8 mouse cellular contexts compared by ENCODE assay signal in genomic region chr12:85598611-85599477, GRCm38 (mm10). TPM values are rescaled to one million over a fixed set of nuclear protein-coding genes. Genes with fewer than 3 reads are reported as not detected.
DNase-seq lines count a peak whose midpoint lies in the region; ATAC-seq and TF ChIP-seq lines count a peak whose summit lies in the region.

Gene Jdp2, plus strand, starts transcription at chr12:85599027.

- no peak within 1 kb of the TSS for H3K27ac ChIP-seq in forebrain, embryonic 11.5 days (ENCODE audit: low read depth, low read length)
- H3K27ac ChIP-seq in heart, embryonic 15.5 days, result peak within 1 kb of the TSS; percentile 93
- peak within 1 kb of the TSS; percentile 67 for H3K27ac ChIP-seq in liver, embryonic 15.5 days (replicated peaks)
- H3K27ac ChIP-seq in neural tube, embryonic 11.5 days (ENCODE audit: low read depth, low read length), result peak within 1 kb of the TSS; percentile 87
- H3K27ac ChIP-seq in stomach, embryonic 15.5 days, result peak within 1 kb of the TSS; percentile 90

- H3K36me3 ChIP-seq in C2C12 (ENCODE audit: control insufficient read depth, insufficient read depth), result peaks cover 8% of the 10 kb centered on the region
- H3K36me3 ChIP-seq in forebrain, embryonic 11.5 days (ENCODE audit: control insufficient read depth, insufficient read depth, low read length), result no peaks in the 10 kb centered on the region
- H3K36me3 ChIP-seq in heart, embryonic 15.5 days, result no peaks in the 10 kb centered on the region
- no peaks in the 10 kb centered on the region for H3K36me3 ChIP-seq in liver, embryonic 15.5 days (replicated peaks)
- H3K36me3 ChIP-seq in neural tube, embryonic 11.5 days (ENCODE audit: control insufficient read depth, insufficient read depth, low read length), result no peaks in the 10 kb centered on the region
- H3K36me3 ChIP-seq in stomach, embryonic 15.5 days, result no peaks in the 10 kb centered on the region

- H3K79me3 ChIP-seq in C2C12 (ENCODE audit: low read depth), result peaks cover 26% of the 10 kb centered on the region

- H3K4me1 ChIP-seq in forebrain, embryonic 11.5 days (replicated peaks; ENCODE audit: control insufficient read depth, insufficient read depth, low read length), result peaks cover 3% of the 10 kb centered on the region; the same call in 1 of the 2 replicates
- peaks cover 48% of the 10 kb centered on the region for H3K4me1 ChIP-seq in heart, embryonic 15.5 days (replicated peaks)
- peaks cover 20% of the 10 kb centered on the region for H3K4me1 ChIP-seq in liver, embryonic 15.5 days (replicated peaks)
- H3K4me1 ChIP-seq in neural tube, embryonic 11.5 days (ENCODE audit: control insufficient read depth, insufficient read depth, low read length), result peaks cover 11% of the 10 kb centered on the region; the same call in 1 of the 2 replicates
- H3K4me1 ChIP-seq in stomach, embryonic 15.5 days, result peaks cover 36% of the 10 kb centered on the region

- peak; percentile 19; the same call in 1 of the 2 replicates for TF ChIP-seq POLR2A in brain, embryonic 14.5 days (IDR thresholded peaks at IDR 0.05; ENCODE audit: borderline replicate concordance, extremely low read depth, insufficient read depth, insufficient read length, poor library complexity, severe bottlenecking)

- peak within 1 kb of the TSS; percentile 95 for H3K4me2 ChIP-seq in forebrain, embryonic 11.5 days (ENCODE audit: low read depth, low read length, severe bottlenecking)
- H3K4me2 ChIP-seq in heart, embryonic 15.5 days, result peak within 1 kb of the TSS; percentile 93
- H3K4me2 ChIP-seq in liver, embryonic 15.5 days, result peak within 1 kb of the TSS; percentile 72
- peak within 1 kb of the TSS; percentile 84 for H3K4me2 ChIP-seq in neural tube, embryonic 11.5 days (ENCODE audit: low read depth)
- H3K4me2 ChIP-seq in stomach, embryonic 15.5 days, result peak within 1 kb of the TSS; percentile 96

- no peaks in the 10 kb centered on the region for H3K9me3 ChIP-seq in forebrain, embryonic 11.5 days (ENCODE audit: control insufficient read depth, low read length)
- H3K9me3 ChIP-seq in heart, embryonic 15.5 days (replicated peaks), result no peaks in the 10 kb centered on the region
- no peaks in the 10 kb centered on the region for H3K9me3 ChIP-seq in liver, embryonic 15.5 days (replicated peaks)
- H3K9me3 ChIP-seq in neural tube, embryonic 11.5 days (ENCODE audit: control insufficient read depth, low read length), result no peaks in the 10 kb centered on the region
- H3K9me3 ChIP-seq in stomach, embryonic 15.5 days, result no peaks in the 10 kb centered on the region

- H3ac ChIP-seq in C2C12 (ENCODE audit: control insufficient read depth, insufficient read length, low read depth), result peak within 1 kb of the TSS; percentile 85

- under 1% methylated on average over 85 of the region's 90 CpGs for WGBS in forebrain, embryonic 11.5 days
- under 1% methylated on average over 90 of the region's 90 CpGs for WGBS in heart, embryonic 15.5 days
- WGBS in liver, embryonic 15.5 days (ENCODE audit: insufficient replicate concordance), result under 1% methylated on average over 83 of the region's 90 CpGs
- under 1% methylated on average over 79 of the region's 90 CpGs for WGBS in neural tube, embryonic 11.5 days
- WGBS in stomach, embryonic 15.5 days, result under 1% methylated on average over 79 of the region's 90 CpGs

- H3K79me2 ChIP-seq in C2C12 (ENCODE audit: control insufficient read depth, insufficient read depth), result peaks cover 45% of the 10 kb centered on the region

- no peak for TF ChIP-seq CTCF in C2C12 (IDR thresholded peaks at IDR 0.05; ENCODE audit: control insufficient read depth, insufficient read depth, insufficient read length)
- no peak for TF ChIP-seq CTCF in brain, embryonic 14.5 days (IDR thresholded peaks at IDR 0.05; ENCODE audit: borderline replicate concordance, extremely low read depth, insufficient read depth, insufficient read length)

- peak; percentile 86 for DNase-seq in brain, embryonic 14.5 days (ENCODE audit: low read depth)
- DNase-seq in forebrain, embryonic 11.5 days (ENCODE audit: low spot score), result peak; percentile 83
- DNase-seq in kidney, postnatal 14 days, result peak; percentile 95
- DNase-seq in neural tube, embryonic 11.5 days (ENCODE audit: low spot score), result peak; percentile 77

- no peaks in the 10 kb centered on the region for H3K27me3 ChIP-seq in C2C12 (ENCODE audit: control insufficient read depth, insufficient read depth, insufficient read length)
- H3K27me3 ChIP-seq in forebrain, embryonic 11.5 days (ENCODE audit: control insufficient read depth, insufficient read depth, low read length), result peaks cover 5% of the 10 kb centered on the region; the same call in 1 of the 2 replicates
- no peaks in the 10 kb centered on the region for H3K27me3 ChIP-seq in heart, embryonic 15.5 days
- peaks cover 82% of the 10 kb centered on the region for H3K27me3 ChIP-seq in liver, embryonic 15.5 days
- H3K27me3 ChIP-seq in neural tube, embryonic 11.5 days (ENCODE audit: control insufficient read depth, insufficient read depth, low read length), result no peaks in the 10 kb centered on the region
- no peaks in the 10 kb centered on the region for H3K27me3 ChIP-seq in stomach, embryonic 15.5 days (replicated peaks)

- ATAC-seq in forebrain, embryonic 11.5 days (replicated peaks; ENCODE audit: low FRiP score), result peak; percentile 86
- ATAC-seq in heart, embryonic 15.5 days (replicated peaks; ENCODE audit: insufficient number of reproducible peaks, insufficient read depth, low FRiP score, low read depth), result peak; percentile 94
- ATAC-seq in liver, embryonic 15.5 days (ENCODE audit: insufficient read depth), result peak; percentile 69
- peak; percentile 90 for ATAC-seq in neural tube, embryonic 11.5 days (ENCODE audit: insufficient read depth, low FRiP score, low TSS enrichment)
- ATAC-seq in stomach, embryonic 15.5 days (ENCODE audit: insufficient read depth, low FRiP score, low read depth), result peak; percentile 87

- H3K4me3 ChIP-seq in C2C12 (ENCODE audit: insufficient read depth, poor library complexity, severe bottlenecking), result peak within 1 kb of the TSS; percentile 82
- peak within 1 kb of the TSS; percentile 72 for H3K4me3 ChIP-seq in forebrain, embryonic 11.5 days (ENCODE audit: low read depth, low read length)
- peak within 1 kb of the TSS; percentile 92 for H3K4me3 ChIP-seq in heart, embryonic 15.5 days
- H3K4me3 ChIP-seq in liver, embryonic 15.5 days (replicated peaks), result peak within 1 kb of the TSS; percentile 60
- H3K4me3 ChIP-seq in neural tube, embryonic 11.5 days (ENCODE audit: low read depth, low read length), result peak within 1 kb of the TSS; percentile 88
- H3K4me3 ChIP-seq in stomach, embryonic 15.5 days (replicated peaks), result peak within 1 kb of the TSS; percentile 79

- H3K9ac ChIP-seq in forebrain, embryonic 11.5 days (ENCODE audit: low read length), result peak within 1 kb of the TSS; percentile 82
- H3K9ac ChIP-seq in heart, embryonic 15.5 days, result peak within 1 kb of the TSS; percentile 94
- H3K9ac ChIP-seq in liver, embryonic 15.5 days, result peak within 1 kb of the TSS; percentile 48
- H3K9ac ChIP-seq in neural tube, embryonic 11.5 days (ENCODE audit: low read length), result peak within 1 kb of the TSS; percentile 91
- H3K9ac ChIP-seq in stomach, embryonic 15.5 days, result peak within 1 kb of the TSS; percentile 77

TF ChIP-seq in C2C12, 6 proteins besides CTCF, POLR2A, EP300 and RAD21:
- TF ChIP-seq CEBPB (IDR thresholded peaks at IDR 0.05; ENCODE audit: low read depth) (peak; percentile 55), USF1 (IDR thresholded peaks at IDR 0.05; ENCODE audit: low read depth) (no peak), MAX (IDR thresholded peaks at IDR 0.05) (peak; percentile 35)

RNA-seq across cellular contexts. Expression of gene Jdp2, which starts in this region (rescaled TPM):
- 86.8 TPM for polyA plus RNA-seq in C2C12 (2012; fragmentation: generic; extraction: Trizol)
- polyA plus RNA-seq in brain, embryonic 14.5 days (2012; rRNA removed), result 7.3 and 11.9 TPM in 2 replicates
- 0.31 TPM in 2 replicates for polyA plus RNA-seq in forebrain, embryonic 11.5 days (2014; fragmentation: Nextera tagmentation; extraction: Ambion mirVana)
- 0.37 and 0.96 TPM in 2 replicates for polyA plus RNA-seq in heart, embryonic 15.5 days (2015; fragmentation: Nextera tagmentation; extraction: Ambion mirVana)
- polyA plus RNA-seq in liver, embryonic 15.5 days (2015; fragmentation: Nextera tagmentation; extraction: Ambion mirVana), result 0.09 and 0.10 TPM in 2 replicates
- 0.69 and 0.87 TPM in 2 replicates for polyA plus RNA-seq in neural tube, embryonic 11.5 days (2014; fragmentation: Nextera tagmentation; extraction: Ambion mirVana)
- polyA plus RNA-seq in stomach, embryonic 15.5 days (2015; fragmentation: Nextera tagmentation; extraction: Ambion mirVana), result 0.81 and 0.89 TPM in 2 replicates

Comparison
In these comparisons a context has a peak if more than half of its experiments do, and no peak if none do; other contexts are left out.
1. Peak in DNase-seq, ATAC-seq, H3K4me3 ChIP-seq, H3K9ac ChIP-seq and H3K4me2 ChIP-seq in forebrain, embryonic 11.5 days; RNA of the gene not detected or under 1 TPM.
2. Peak in ATAC-seq, H3K4me3 ChIP-seq, H3K27ac ChIP-seq, H3K9ac ChIP-seq and H3K4me2 ChIP-seq in heart, embryonic 15.5 days; RNA of the gene not detected or under 1 TPM.
3. Peak in ATAC-seq, H3K4me3 ChIP-seq, H3K27ac ChIP-seq, H3K9ac ChIP-seq and H3K4me2 ChIP-seq in liver, embryonic 15.5 days; RNA of the gene not detected or under 1 TPM.
4. Peak in DNase-seq, ATAC-seq, H3K4me3 ChIP-seq, H3K27ac ChIP-seq, H3K9ac ChIP-seq and H3K4me2 ChIP-seq in neural tube, embryonic 11.5 days; RNA of the gene not detected or under 1 TPM.
5. Peak in ATAC-seq, H3K4me3 ChIP-seq, H3K27ac ChIP-seq, H3K9ac ChIP-seq and H3K4me2 ChIP-seq in stomach, embryonic 15.5 days; RNA of the gene not detected or under 1 TPM.